Mouse (Mus musculus) right cerebral cortex, adult 2 months (tissue): ENCODE results near the gene Serpinb1b.
"Not testable (repeated sequence)": the region's sequence is repeated elsewhere in the genome, so short reads cannot be mapped to it uniquely, and the experiment has no call there.

Experiments
- DNase-seq, 2 experiments: peaks; one replicate each; pipeline ENCODE4 v3.0.0; 2021 to 2022; ENCODE audit warnings: low spot score in 2 of 2

Gene Serpinb1b

DNA sequence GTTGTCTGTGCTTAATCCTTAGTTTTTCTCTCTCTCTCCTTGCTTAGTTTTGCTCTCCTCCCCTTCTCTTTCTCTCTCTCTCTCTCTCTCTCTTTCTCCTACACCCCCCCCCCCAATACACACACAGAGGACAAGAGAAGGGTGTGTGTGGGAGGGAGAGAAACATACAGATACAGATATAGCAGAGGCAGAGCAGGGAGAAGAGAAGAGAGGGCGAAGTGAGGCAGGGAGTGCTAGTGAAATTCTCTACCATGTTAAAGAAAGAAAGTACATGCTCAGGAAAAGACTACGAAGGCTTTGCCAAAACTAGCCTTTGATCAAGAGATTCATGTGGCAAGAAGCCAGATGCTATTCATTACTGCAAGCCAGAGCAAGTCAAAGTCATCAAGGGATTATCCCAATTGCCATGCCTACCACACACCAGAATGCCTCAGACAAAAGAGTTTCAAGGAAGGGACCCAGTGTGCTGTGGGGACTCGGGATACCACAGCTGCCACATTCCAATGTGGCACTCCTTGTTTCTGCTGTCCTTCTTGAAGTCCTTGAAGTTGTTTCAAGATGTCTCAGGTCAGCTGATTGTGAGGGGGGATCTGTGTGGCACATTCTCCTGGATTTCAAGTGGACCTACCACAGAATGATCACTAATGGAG lies at the start of gene Serpinb1b:
Serpinb1b (plus strand) TSS at position 520 of the 650 bp plus-strand sequence.
- no peak for DNase-seq

DNA sequence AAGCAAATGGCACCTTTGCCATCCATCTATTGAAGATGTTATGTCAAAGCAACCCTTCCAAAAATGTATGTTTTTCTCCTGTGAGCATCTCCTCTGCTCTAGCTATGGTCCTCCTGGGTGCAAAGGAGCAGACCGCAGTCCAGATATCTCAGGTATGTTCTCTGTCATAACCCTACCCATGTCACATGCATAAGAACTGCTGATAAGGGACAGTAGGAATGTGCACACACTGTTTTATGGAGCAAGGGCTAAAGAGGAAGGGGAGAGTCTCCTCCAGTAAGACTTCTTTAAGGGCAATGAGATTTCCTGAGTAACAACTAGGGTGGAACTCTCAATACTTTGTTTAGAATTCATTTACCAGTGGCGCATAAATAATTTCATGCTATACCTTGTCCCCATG lies 48.9 kb upstream of the Serpinb1b start:
- DNase-seq: not testable (repeated sequence)

DNA sequence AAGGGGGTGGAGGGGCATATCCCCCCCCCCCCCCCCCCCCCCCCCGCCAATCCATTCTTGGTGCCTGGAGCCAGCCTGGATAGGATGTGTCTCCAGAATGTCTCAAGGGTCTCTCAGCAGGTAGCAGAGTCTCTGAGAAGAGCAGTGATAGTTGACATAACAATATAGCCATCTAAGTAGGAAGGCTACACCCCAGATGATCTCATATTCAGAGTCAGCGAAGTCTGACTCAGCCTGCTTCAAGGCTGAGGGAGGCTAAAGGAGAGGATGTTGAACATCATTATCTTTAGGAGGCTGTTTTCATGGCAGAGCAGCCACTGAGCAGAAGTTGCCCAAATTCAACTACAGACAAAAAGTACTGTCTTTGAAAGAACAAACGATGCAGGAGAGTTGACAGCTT lies 48.1 kb upstream of the Serpinb1b start:
- no peak for DNase-seq

DNA sequence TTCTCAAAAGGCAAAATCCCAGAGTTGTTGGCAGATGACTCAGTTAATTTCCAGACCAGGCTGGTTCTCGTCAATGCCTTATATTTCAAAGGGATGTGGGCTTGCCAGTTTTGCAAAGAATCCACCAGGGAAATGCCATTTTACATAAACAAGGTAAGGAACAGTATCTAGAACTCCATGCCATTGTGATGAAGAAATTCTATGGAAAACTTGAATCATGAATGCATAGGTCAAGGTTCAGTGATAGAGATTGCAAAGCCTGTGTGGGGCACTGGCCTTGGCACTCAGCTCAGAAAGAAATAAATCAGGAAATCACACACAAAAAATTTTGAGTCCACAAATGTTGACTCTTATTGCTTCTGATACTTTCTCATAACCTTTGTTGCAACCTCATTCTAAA lies 42.9 kb upstream of the Serpinb1b start:
- no peak for DNase-seq

DNA sequence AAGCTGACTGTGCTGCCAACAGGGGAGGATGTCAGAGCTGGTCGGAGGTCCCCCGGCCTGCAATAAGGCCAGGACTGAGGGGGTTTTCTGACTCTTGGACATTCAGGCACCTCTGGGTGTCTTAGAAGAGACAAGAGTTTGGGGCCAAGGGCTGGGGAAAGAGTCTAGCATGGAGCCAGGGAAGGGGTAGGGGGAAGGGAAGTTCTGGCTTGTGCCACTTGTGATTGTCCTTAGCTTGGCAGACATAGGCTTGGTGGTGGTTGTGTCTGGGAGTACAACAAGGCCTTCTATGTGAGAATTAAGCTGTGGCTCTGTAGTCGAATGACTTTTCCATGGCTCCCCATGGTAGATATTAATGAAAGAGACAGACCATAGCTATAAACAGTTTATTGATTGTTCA lies 34.8 kb upstream of the Serpinb1b start:
- DNase-seq: no peak

DNA sequence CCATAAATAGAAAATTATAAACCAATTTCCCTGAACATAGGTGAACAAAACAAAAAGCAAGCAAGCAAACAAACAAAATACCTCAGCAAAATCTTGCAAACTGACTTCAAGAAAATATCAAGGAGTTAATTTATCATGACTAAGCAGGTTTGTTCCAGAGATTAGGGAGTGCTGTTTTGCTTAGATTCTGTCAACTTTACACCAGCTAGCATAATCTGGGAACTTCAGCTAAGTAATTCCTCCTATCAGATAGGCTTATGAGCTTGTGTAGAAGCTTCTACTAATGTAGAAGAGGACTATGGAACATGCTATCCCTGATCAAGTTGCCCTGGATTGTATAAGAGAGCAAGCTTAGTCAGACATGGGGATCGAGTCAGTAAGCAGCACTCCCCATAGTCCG lies 31.1 kb upstream of the Serpinb1b start:
- no peak for DNase-seq

DNA sequence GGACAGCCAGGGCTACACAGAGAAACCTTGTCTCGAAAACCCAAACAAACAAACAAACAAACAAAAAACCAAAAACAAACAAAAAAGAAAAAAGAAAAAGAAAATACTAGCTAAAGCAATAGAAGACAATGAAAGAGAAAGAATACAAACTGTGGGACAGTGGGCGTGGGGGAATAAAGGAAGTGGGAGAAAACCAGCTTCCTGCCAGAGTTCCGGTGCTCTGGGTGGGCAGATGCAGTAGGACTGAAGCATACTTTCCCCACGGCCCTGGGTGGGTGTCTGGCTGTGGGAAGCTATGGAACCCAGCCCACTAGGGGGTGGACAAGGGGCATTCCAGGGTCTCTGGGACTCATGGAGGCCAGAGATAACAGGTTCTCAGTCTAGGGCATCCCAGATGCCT lies 30.2 kb upstream of the Serpinb1b start:
- no peak for DNase-seq

DNA sequence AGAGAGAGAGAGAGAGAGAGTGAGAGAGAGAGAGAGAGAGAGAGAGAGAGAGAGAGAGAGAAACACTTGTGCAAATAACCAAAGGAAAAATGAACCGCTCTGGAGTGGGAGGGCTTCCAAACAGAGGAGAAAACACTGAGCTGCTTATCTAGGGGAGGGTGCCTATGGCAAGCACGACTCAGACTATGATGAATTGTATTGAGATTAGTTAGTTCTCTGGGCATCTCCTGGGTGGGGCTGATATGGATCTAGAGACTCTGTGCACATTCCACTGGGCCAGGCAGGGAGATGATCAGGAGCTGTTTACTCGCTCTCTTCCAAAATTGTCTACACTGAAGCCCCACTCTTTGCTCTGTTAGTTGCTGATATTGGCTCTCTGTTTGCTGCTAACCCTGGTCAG lies 26.7 kb upstream of the Serpinb1b start:
- no peak for DNase-seq

DNA sequence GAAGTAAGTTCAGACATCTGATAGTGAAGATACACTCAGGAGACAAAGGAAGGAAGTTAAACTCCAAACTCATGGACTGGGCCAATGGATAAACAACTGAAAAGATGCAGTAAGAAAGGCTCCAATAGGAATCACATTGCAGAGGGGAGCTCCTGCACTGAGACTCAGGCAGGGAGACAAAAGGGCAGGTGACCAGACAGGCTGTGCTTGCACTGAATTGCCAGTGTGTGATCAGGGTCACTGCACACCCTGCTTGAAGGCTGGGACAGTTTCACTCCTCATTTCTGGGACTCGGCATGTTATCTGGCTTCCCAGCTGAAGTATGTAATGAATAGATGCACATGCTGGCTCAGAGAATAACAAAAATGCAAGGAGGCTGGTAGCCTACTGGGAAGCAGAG lies 15.3 kb upstream of the Serpinb1b start:
- no peak for DNase-seq

DNA sequence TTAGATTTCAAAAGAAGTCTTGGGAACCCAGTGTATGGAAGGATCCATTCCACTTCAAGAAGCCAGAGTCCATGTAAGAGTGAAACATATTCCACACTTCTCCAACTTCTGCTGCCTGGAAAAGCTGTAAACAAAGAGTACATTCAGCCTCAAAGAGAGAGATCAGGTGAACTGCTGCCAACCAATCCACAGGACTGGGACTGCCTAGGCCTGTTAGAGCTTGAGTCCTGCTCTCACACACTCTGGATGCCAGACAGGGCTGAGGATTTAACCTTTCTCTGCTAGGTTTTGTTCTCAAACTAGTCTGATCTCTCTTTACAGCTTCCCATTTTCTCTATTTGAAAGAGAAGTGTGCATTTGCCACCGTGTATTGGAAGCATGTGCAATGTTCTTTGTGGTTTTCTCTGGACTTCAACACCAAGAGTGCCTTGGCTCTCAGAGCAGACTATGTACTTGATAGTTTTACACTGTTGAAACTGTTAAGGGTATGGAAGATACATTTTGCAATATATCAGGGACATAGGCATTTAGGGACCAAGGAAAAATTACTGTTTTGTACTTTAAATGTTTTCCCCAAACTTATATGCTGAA lies 10.9 kb upstream of the Serpinb1b start:
- DNase-seq: no peak

DNA sequence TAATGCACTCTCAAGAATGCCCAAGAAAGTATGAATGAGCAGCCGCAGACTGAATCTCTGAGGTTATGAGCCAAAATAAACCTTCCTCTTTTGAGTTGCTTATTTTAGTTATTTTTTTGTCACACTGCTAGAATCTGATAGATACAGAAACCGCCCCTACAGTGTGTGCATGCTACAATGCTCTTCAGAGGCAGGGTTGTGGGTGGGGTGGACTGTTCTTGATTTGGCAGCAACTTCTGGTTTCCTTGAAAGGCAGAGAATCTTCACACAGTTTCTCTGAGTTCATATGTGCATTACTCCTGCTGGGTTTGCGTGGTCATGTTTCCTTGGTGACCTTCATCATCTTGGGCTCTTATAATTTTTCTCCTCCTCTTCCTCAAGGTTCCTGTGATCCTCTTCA lies 10.2 kb upstream of the Serpinb1b start:
- peak; percentile 46 to 47 for DNase-seq

DNA sequence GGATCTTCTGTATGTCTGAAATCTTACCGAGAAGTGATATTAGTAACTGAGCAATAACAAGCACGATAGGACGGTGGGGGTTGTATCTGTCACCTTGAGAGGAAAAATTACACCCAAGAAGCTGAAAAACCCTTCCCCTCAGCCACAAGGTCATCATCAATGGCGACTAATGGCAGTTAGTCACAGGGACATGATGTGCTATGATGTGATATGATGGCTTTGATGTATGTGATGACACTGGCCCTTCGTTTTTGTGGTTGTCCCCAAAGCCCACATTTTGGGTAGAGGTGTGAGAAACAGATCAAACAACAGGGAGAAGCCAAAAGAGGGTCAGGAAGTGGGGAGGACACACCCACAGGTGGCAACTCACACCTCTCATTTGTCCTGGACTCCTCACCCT lies 6.6 kb upstream of the Serpinb1b start:
- no peak for DNase-seq

DNA sequence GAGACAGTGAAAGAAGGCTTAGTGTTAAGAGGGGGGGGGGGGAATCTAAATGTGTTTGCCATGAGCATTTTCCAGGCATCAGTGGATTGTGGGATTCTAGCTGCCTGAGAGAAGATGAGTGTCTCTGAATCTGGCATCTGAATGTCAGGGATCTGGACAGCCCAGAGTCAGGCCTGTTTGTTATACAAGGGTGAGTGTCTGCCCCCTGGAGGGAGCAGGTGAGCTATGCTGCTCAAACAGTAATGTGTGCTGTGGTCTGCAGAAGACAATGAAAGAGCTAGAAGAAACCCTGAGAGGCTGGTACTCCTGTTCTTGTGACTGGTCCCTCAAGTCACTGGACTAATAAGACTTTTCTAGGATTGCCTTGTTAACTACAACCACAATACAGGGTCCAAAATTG lies 4.3 kb upstream of the Serpinb1b start:
- no peak for DNase-seq

DNA sequence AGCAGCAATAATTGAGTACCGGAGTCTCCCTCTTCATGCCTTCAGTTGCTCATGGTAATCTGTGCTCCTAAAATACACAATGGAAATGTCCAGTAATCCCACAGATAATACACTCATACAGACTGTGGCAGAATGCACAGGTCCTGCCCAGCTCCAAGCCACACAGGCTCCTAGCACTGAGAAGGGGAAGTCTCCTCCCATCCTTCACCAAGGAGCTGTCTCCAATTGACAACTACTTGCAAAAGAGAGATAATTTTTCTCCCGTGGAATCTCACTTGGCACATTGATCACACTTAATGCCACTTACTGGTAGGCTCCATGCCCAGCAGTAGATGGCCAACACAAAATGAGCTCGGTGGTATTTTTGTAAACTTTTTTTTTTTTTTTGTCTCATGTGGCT lies 2.1 kb upstream of the Serpinb1b start:
- no peak for DNase-seq

DNA sequence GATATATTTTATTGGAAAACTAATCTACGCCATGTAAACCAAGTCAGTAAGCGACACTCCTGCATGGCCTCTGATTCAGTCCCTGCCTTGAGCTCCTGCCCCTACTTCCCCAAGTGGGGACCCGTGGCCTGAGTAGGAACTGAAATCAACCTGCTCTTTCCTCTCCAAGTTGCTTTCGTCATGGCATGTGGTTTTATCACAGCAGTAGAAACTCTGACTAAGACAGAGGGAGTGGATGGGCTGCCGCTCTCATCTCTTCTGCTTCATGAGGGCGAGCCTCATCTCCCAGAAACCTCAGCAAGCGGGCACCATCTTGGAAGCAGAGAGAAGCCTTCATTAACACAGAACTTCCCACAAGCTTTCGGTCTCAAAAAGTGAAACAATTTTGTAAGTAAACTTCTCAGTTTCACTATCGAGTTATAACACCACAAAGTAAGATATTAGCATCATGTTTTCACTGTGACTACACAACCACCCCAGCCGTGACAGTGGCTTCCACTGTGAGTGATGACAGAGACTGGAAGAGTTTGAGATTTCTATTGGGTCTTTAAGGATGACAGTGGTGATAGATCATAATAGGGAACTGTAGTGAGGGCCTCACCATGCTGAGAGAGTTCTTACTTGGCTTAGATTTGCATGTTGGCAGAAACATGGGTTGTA lies 1.2 kb upstream of the Serpinb1b start:
- DNase-seq: no peak

DNA sequence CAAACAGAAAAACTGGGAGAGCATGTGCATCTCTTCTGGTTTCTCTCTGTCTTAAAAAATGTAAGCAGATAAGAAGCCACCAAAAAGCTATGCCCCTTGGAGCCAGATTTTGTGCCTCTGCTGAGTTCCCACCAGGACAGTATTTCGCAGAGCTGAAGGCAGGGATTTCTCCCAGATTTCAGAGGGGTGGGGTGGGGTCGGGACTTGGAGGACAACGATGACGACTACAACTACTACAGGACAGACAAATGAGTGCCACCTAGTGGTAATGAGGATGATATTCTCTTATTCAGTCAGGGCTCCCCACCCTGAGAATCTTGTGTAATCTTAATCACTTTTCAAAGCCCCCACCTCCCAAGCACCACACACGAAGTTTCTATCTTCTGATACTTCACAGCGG lies 1.0 kb downstream of the Serpinb1b start:
- no peak for DNase-seq

DNA sequence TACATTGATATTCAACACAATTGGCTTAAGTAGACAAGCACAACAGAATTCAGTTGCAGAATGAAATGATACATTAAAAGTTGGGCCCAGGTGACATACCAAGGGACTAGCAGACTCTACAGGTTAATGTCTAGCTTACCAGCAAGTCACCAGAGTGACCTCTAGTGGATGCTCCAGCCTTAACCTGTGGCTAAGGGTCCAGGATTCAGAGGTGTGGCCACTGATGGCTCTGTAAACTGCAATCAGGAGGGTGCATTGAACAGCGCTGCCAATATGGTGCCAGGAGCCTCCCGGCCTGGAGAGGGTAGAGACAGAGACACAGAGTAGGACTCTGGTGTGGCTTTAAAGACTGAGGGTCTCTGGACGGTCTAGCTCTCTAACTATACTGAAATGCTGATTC lies 2.0 kb downstream of the Serpinb1b start:
- no peak for DNase-seq

DNA sequence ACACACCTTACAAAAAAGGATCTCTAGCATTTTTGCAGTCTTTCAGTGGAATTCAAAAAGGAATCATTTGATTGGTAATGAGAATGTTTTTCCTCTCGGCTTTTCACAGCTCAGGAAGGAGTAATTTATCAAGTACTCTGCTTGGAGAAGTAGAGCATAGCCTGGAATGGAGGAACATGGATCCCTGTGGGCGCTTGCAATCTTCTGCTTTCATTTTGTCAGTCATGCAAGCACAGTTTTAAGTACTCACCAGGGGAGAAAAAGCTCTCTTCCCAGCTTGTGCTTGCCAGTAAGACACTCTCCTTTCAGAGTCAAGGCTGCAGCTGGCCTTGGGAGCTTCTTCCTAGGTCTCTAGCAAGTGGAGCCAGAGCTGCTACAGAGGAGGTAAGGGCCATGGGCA lies 5.5 kb downstream of the Serpinb1b start:
- no peak for DNase-seq

DNA sequence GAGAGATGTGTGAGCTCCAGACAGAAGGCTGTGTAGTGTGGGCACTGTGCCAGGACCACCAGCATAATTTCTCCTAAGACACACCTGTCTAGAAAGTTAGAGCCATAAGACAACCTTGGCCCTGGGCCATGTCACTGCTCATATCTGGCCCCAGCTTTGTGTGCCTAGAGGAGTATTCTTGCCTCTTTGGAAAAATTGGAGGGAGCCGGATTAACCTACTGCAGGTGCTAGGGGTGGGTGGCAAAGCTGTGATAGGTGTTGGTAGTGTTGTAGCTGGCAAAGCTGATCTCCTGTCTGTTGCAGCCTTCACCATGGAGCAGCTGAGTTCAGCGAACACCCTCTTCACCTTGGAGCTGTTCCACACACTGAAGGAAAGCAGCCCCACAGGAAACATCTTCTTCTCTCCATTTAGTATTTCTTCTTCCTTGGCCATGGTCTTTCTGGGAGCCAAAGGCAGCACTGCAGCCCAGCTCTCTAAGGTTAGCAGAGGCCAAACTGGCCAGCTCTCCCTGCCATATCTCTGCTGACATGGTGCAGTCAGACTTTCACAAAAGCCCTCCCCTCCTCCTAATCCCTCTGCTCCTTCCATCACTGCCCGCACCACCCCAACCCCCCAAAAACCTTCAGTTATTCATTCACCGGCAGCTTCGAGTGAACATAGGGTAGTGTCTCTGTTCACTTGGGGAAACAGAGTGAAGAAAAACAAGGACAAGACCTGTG lies 6.8 kb downstream of the Serpinb1b start:
- DNase-seq: peak in 1 of 2 experiments; percentile 21

DNA sequence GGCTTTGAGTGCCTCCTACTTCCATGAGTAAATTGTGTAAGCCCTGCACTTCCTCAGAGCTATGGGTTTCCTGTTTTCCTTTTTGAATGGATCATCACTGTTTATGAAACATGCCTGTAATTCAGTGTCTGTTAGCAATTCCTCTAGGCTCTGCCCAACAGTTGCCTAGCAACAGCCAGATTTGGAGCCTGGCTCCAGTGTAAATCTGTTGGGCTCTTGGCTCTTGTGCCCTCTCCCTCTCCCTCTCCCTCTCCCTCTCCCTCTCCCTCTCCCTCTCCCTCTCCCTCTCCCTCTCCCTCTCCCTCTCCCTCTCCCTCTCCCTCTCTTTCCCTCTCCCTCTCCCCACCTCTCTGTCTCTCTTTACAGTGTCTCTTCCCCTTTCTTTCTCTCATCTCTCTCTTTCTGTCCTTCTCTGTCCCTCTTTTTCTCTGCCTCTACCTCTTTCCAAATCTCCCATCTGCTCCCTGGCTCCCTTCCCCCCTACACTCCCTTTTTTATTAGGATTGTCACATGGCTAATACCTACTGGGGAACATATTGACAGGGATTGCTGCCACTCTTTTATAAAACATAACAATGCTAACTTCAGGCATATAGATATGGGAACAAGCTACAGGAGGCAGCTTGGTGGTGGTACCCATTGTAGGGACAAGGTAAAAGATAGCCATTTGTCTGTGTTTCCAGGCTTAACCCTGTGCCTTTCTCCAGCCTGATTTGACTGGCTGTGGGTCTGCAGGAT lies 7.5 kb downstream of the Serpinb1b start:
- DNase-seq: peak; percentile 57 to 67

DNA sequence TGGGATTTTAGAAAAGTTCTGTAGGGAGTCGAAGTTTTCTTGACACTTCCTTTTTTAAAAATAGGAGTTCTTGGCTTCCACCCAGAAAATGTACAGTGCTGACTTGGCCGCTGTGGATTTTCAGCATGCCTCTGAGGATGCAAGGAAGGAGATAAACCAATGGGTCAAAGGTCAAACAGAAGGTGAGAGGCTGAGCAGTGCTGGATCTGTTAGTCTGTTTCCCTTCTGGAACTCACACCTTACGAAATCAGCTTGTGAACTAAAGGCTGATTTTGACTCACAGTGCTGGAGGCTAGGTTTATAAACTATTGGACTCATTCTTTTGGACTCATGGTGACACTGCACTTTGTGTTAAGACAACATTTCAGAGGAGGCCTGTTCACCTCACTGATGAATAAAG lies 11.2 kb downstream of the Serpinb1b start:
- no peak for DNase-seq

DNA sequence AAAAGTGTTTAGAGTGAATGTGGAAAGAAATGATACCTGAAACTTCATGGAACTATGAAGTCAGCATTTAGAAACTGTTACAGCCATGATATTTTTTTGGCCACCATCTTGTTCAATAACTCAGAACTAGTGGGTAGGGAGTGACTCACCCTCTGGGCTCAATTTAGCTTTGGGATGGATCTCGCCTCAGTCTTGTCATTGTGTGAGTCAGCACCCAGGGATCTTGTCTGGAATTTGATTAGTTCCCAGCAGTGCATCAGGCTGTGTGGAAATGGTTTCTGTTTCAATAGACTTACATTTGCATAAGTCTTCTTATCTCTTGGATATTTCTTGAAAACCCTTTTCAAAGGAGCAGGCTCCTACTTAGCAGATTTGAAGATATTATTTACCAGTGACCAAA lies 12.2 kb downstream of the Serpinb1b start:
- DNase-seq: peak; percentile 46 to 57
